Comparison of ENCODE assay signal across 23 mouse cellular contexts in genomic region chr2:73779796-73780195, GRCm38 (mm10). TPM values are rescaled to one million over a fixed set of nuclear protein-coding genes. Genes with fewer than 3 reads are reported as not detected.
DNase-seq lines count a peak whose midpoint lies in the region; ATAC-seq lines count a peak whose summit lies in the region.
"Had no signal": no experiment of that assay in that cellular context is flagged by ENCODE, and none has a peak within 500 bp of the region (broad histone marks: within the 10 kb centered on the region; RNA-seq: fewer than 3 reads in every experiment).

No protein-coding gene starts in this region.

- peak overlapping the region; percentile 37 for H3K4me2 ChIP-seq in forebrain, embryonic 13.5 days
- no peak overlapping the region for H3K4me2 ChIP-seq in forebrain, embryonic 11.5 days (ENCODE audit: low read depth, low read length, severe bottlenecking)
- H3K4me2 ChIP-seq in midbrain, embryonic 12.5 days (replicated peaks), result no peak overlapping the region
- H3K4me2 ChIP-seq in forebrain, embryonic 16.5 days (ENCODE audit: low read length), result peak overlapping the region; percentile 32
- no peak overlapping the region for H3K4me2 ChIP-seq in intestine, embryonic 15.5 days (replicated peaks)
- H3K4me2 ChIP-seq: heart, embryonic 11.5 days; limb, embryonic 12.5 days; liver, embryonic 13.5 days; neural tube, embryonic 15.5 days had no signal

- no peaks in the 10 kb centered on the region for H3K27me3 ChIP-seq in forebrain, embryonic 13.5 days
- no peaks in the 10 kb centered on the region for H3K27me3 ChIP-seq in forebrain, embryonic 11.5 days (ENCODE audit: control insufficient read depth, insufficient read depth, low read length)
- no peaks in the 10 kb centered on the region for H3K27me3 ChIP-seq in midbrain, embryonic 12.5 days
- H3K27me3 ChIP-seq in midbrain, embryonic 10.5 days (ENCODE audit: low read depth, poor library complexity, severe bottlenecking), result peaks cover 8% of the 10 kb centered on the region; the same call in 1 of the 2 replicates
- H3K27me3 ChIP-seq in forebrain, embryonic 16.5 days (replicated peaks; ENCODE audit: control insufficient read depth, insufficient read depth, low read length), result no peaks in the 10 kb centered on the region
- H3K27me3 ChIP-seq in intestine, embryonic 15.5 days (replicated peaks), result no peaks in the 10 kb centered on the region; the same call in 1 of the 2 replicates
- H3K27me3 ChIP-seq: limb, embryonic 12.5 days; neural tube, embryonic 15.5 days had no signal

- H3K9ac ChIP-seq in forebrain, embryonic 13.5 days, result no peak overlapping the region
- H3K9ac ChIP-seq in forebrain, embryonic 11.5 days (ENCODE audit: low read length), result no peak overlapping the region
- H3K9ac ChIP-seq in midbrain, embryonic 12.5 days (replicated peaks), result no peak overlapping the region
- H3K9ac ChIP-seq in forebrain, embryonic 16.5 days (replicated peaks; ENCODE audit: low read depth, low read length), result no peak overlapping the region
- no peak overlapping the region for H3K9ac ChIP-seq in intestine, embryonic 15.5 days
- H3K9ac ChIP-seq: limb, embryonic 12.5 days; liver, embryonic 13.5 days; neural tube, embryonic 15.5 days had no signal

- H3K4me3 ChIP-seq in forebrain, embryonic 13.5 days, result no peak overlapping the region
- no peak overlapping the region for H3K4me3 ChIP-seq in forebrain, embryonic 11.5 days (ENCODE audit: low read depth, low read length)
- no peak overlapping the region for H3K4me3 ChIP-seq in midbrain, embryonic 12.5 days
- no peak overlapping the region for H3K4me3 ChIP-seq in midbrain, embryonic 10.5 days
- H3K4me3 ChIP-seq in forebrain, embryonic 16.5 days (replicated peaks; ENCODE audit: low read length), result no peak overlapping the region
- H3K4me3 ChIP-seq in intestine, embryonic 15.5 days (replicated peaks), result no peak overlapping the region
- H3K4me3 ChIP-seq: left cerebral cortex, adult 2 months; limb, embryonic 12.5 days; liver, embryonic 13.5 days; myocyte; neural tube, embryonic 15.5 days had no signal

- WGBS in forebrain, embryonic 13.5 days, result 21% methylated on average over 7 of the region's 7 CpGs
- 55% methylated on average over 7 of the region's 7 CpGs for WGBS in forebrain, embryonic 11.5 days
- 55% methylated on average over 7 of the region's 7 CpGs for WGBS in midbrain, embryonic 12.5 days
- 81% methylated on average over 7 of the region's 7 CpGs for WGBS in midbrain, embryonic 10.5 days
- WGBS in forebrain, embryonic 16.5 days, result 10% methylated on average over 7 of the region's 7 CpGs
- WGBS in intestine, embryonic 15.5 days, result 56% methylated on average over 7 of the region's 7 CpGs

- no peak for ATAC-seq in forebrain, embryonic 13.5 days
- ATAC-seq in forebrain, embryonic 11.5 days (replicated peaks; ENCODE audit: low FRiP score), result no peak
- no peak for ATAC-seq in midbrain, embryonic 12.5 days (ENCODE audit: low FRiP score, low read depth)
- no peak for ATAC-seq in forebrain, embryonic 16.5 days
- ATAC-seq in intestine, embryonic 15.5 days, result no peak
- ATAC-seq: intestine, embryonic 16.5 days had no signal

- 0 out of 2 replicates have a peak, but pooled peaks cover 4% of the 10 kb centered on the region for H3K9me3 ChIP-seq in forebrain, embryonic 13.5 days (replicated peaks)
- no peaks in the 10 kb centered on the region for H3K9me3 ChIP-seq in forebrain, embryonic 11.5 days (ENCODE audit: control insufficient read depth, low read length)
- H3K9me3 ChIP-seq in midbrain, embryonic 12.5 days, result peaks cover 4% of the 10 kb centered on the region; the same call in 1 of the 2 replicates
- H3K9me3 ChIP-seq in midbrain, embryonic 10.5 days (replicated peaks), result no peaks in the 10 kb centered on the region
- H3K9me3 ChIP-seq in forebrain, embryonic 16.5 days (ENCODE audit: control insufficient read depth, low read length), result no peaks in the 10 kb centered on the region
- H3K9me3 ChIP-seq in intestine, embryonic 15.5 days, result no peaks in the 10 kb centered on the region
- H3K9me3 ChIP-seq: limb, embryonic 12.5 days; neural tube, embryonic 15.5 days had no signal

- H3K36me3 ChIP-seq in forebrain, embryonic 13.5 days (ENCODE audit: poor library complexity, severe bottlenecking), result no peaks in the 10 kb centered on the region
- H3K36me3 ChIP-seq in forebrain, embryonic 11.5 days (ENCODE audit: control insufficient read depth, insufficient read depth, low read length), result no peaks in the 10 kb centered on the region
- H3K36me3 ChIP-seq in midbrain, embryonic 12.5 days, result no peaks in the 10 kb centered on the region
- no peaks in the 10 kb centered on the region for H3K36me3 ChIP-seq in midbrain, embryonic 10.5 days
- H3K36me3 ChIP-seq in forebrain, embryonic 16.5 days (ENCODE audit: control insufficient read depth, insufficient read depth), result no peaks in the 10 kb centered on the region
- no peaks in the 10 kb centered on the region for H3K36me3 ChIP-seq in intestine, embryonic 15.5 days
- H3K36me3 ChIP-seq: limb, embryonic 12.5 days; liver, embryonic 13.5 days; neural tube, embryonic 15.5 days had no signal

- H3K27ac ChIP-seq in forebrain, embryonic 13.5 days, result no peak overlapping the region
- no peak overlapping the region for H3K27ac ChIP-seq in forebrain, embryonic 11.5 days (ENCODE audit: low read depth, low read length)
- H3K27ac ChIP-seq in midbrain, embryonic 12.5 days (replicated peaks), result peak overlapping the region; percentile 25; the same call in 1 of the 2 replicates
- H3K27ac ChIP-seq in midbrain, embryonic 10.5 days (replicated peaks), result no peak overlapping the region
- peak overlapping the region; percentile 65 for H3K27ac ChIP-seq in forebrain, embryonic 16.5 days (ENCODE audit: low read length)
- no peak overlapping the region for H3K27ac ChIP-seq in intestine, embryonic 15.5 days
- H3K27ac ChIP-seq: left cerebral cortex, adult 2 months; limb, embryonic 12.5 days; liver, embryonic 13.5 days; neural tube, embryonic 15.5 days had no signal

- H3K4me1 ChIP-seq in forebrain, embryonic 13.5 days, result peaks cover 51% of the 10 kb centered on the region
- H3K4me1 ChIP-seq in forebrain, embryonic 11.5 days (replicated peaks; ENCODE audit: control insufficient read depth, insufficient read depth, low read length), result no peaks in the 10 kb centered on the region; the same call in 1 of the 2 replicates
- peaks cover 25% of the 10 kb centered on the region; the same call in 1 of the 2 replicates for H3K4me1 ChIP-seq in midbrain, embryonic 12.5 days
- peaks cover 15% of the 10 kb centered on the region for H3K4me1 ChIP-seq in midbrain, embryonic 10.5 days
- H3K4me1 ChIP-seq in forebrain, embryonic 16.5 days (replicated peaks; ENCODE audit: control insufficient read depth, insufficient read depth, low read length), result peaks cover 45% of the 10 kb centered on the region
- peaks cover 4% of the 10 kb centered on the region; the same call in 1 of the 2 replicates for H3K4me1 ChIP-seq in intestine, embryonic 15.5 days (replicated peaks)

- DNase-seq in forebrain, embryonic 11.5 days (ENCODE audit: low spot score), result no peak
- no peak for DNase-seq in midbrain, embryonic 10.5 days (ENCODE audit: low spot score)
- peak; percentile 93 for DNase-seq in retina, postnatal 1 day
- DNase-seq in urinary bladder, adult 2 months (ENCODE audit: low spot score), result no peak
- DNase-seq: adrenal gland, postnatal 36 days; B cell, adult 2 months; cerebellum, adult 9-11 months; gastrocnemius, postnatal 36 days; heart, postnatal 14 days; liver, embryonic 13.5 days; right cerebral cortex, adult 18-20 months; spleen, adult 18-20 months; thymus, adult 2 months had no signal

RNA-seq across cellular contexts. Expression of gene Chn1, which starts 4.7 kb away (rescaled TPM):
- 67.9 and 71.9 TPM in 2 replicates for polyA plus RNA-seq in forebrain, embryonic 13.5 days (2015; fragmentation: Nextera tagmentation; extraction: Ambion mirVana)
- 62.2 and 63.4 TPM in 2 replicates for polyA plus RNA-seq in forebrain, embryonic 11.5 days (2014; fragmentation: Nextera tagmentation; extraction: Ambion mirVana)
- polyA plus RNA-seq in midbrain, embryonic 12.5 days (2016; fragmentation: Nextera tagmentation; extraction: Ambion mirVana), result 75.7 and 81.5 TPM in 2 replicates
- polyA plus RNA-seq in midbrain, embryonic 10.5 days (2016; fragmentation: Nextera tagmentation; extraction: Ambion mirVana), result 38.9 and 51.8 TPM in 2 replicates
- polyA plus RNA-seq in forebrain, embryonic 16.5 days (2015; fragmentation: Nextera tagmentation; extraction: Ambion mirVana), result 91.5 and 94.0 TPM in 2 replicates
- polyA plus RNA-seq in intestine, embryonic 15.5 days (2015; fragmentation: Nextera tagmentation; extraction: Ambion mirVana), result 15.9 and 16.9 TPM in 2 replicates
- polyA plus RNA-seq in urinary bladder, adult 2 months (2012; rRNA removed), result 30.6 and 32.3 TPM in 2 replicates

Comparison
In these comparisons a context has a peak if more than half of its experiments do, and no peak if none do; other contexts are left out.
1. H3K27ac ChIP-seq: peak in midbrain, embryonic 12.5 days (single experiment) and forebrain, embryonic 16.5 days (single experiment); none in forebrain, embryonic 13.5 days (single experiment), forebrain, embryonic 11.5 days (single experiment), midbrain, embryonic 10.5 days (single experiment) and intestine, embryonic 15.5 days (single experiment).
2. H3K4me2 ChIP-seq: peak in forebrain, embryonic 13.5 days (single experiment) and forebrain, embryonic 16.5 days (single experiment); none in forebrain, embryonic 11.5 days (single experiment), midbrain, embryonic 12.5 days (single experiment) and intestine, embryonic 15.5 days (single experiment).